Mouse (Mus musculus) neural tube, embryonic 13.5 days (tissue): ENCODE measurements around the gene Dock3. TPM values are rescaled to one million over a fixed set of nuclear protein-coding genes. Genes with fewer than 3 reads are reported as not detected.
"Not testable (repeated sequence)": the region's sequence is repeated elsewhere in the genome, so short reads cannot be mapped to it uniquely, and the experiment has no call there.

Source experiments
- ATAC-seq: fragments of 200-750 bp; cut with Nextera tagmentation; 2 replicates; pipeline ENCODE4 v1.8.0; 2017; ENCODE audit warnings: low read depth, mild to moderate bottlenecking, moderate TSS enrichment, moderate library complexity
- H3K27ac ChIP-seq: fragments of 300-500 bp; sonication (generic); replicated peaks from 2 replicates; pipeline ENCODE4 v1.5.1; 2015; ENCODE audit warnings: moderate library complexity, mild to moderate bottlenecking, inconsistent platforms
- H3K27me3 ChIP-seq: fragments of 300-500 bp; sonication (generic); 2 replicates; pipeline ENCODE4 v1.6.1; 2015; ENCODE audit warnings: mild to moderate bottlenecking, inconsistent platforms
- H3K36me3 ChIP-seq: fragments of 300-500 bp; sonication (generic); 2 replicates; pipeline ENCODE4 v1.6.1; 2015; ENCODE audit warnings: mild to moderate bottlenecking, inconsistent platforms
- H3K4me1 ChIP-seq: fragments of 300-500 bp; sonication (generic); replicated peaks from 2 replicates; pipeline ENCODE4 v1.6.1; 2015; ENCODE audit warnings: inconsistent platforms
- H3K4me2 ChIP-seq: fragments of 300-500 bp; sonication (generic); 2 replicates; pipeline ENCODE4 v1.6.1; 2015; ENCODE audit warnings: inconsistent platforms, mild to moderate bottlenecking, moderate library complexity
- H3K4me3 ChIP-seq: fragments of 300-500 bp; sonication (generic); 2 replicates; pipeline ENCODE4 v1.5.1; 2015; ENCODE audit warnings: mild to moderate bottlenecking, inconsistent platforms
- H3K9ac ChIP-seq: fragments of 300-500 bp; sonication (generic); 2 replicates; pipeline ENCODE4 v1.6.1; 2015; ENCODE audit warnings: moderate library complexity, mild to moderate bottlenecking, inconsistent platforms
- H3K9me3 ChIP-seq: fragments of 300-500 bp; sonication (generic); 2 replicates; pipeline ENCODE4 v1.6.1; 2016; ENCODE audit warnings: inconsistent platforms
- WGBS: fragments of 180-500 bp; shearing (Covaris S2); methylation state at CpG from one replicate; pipeline ENCODE4 v1.1.7; 2015; 5-methylcytosine and 5-hydroxymethylcytosine counted together
- polyA plus RNA-seq: library from polyadenylated mRNA; unstranded; fragments of >200 nt; fragmentation: Nextera tagmentation; extraction: Ambion mirVana; gene quantifications from 2 replicates; pipeline ENCODE4 v1.2.1, GENCODE M21; 2015

Dock3 gene
- polyA plus RNA-seq, 1 experiment from 2014 or later: 14.6 TPM

DNA sequence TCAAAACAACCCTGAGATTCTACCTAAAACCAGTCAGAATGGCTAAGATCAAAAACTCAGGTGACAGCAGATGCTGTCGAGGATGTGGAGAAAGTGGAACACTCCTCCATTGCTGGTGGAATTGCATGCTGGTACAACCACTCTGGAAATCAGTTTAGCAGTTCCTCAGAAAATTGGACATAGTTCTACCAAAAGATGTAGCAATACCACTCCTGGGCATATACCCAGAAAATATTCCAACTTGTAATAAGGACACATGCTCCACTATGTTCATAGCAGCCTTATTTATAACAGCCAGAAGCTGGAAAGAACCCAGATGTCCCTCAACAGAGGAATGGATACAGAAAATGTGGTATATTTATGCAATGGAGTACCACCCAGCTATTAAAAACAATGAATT lies 56.9 kb downstream of the Dock3 start:
- not testable (repeated sequence) for H3K4me2 ChIP-seq, H3K9me3 ChIP-seq, H3K4me1 ChIP-seq, H3K4me3 ChIP-seq, H3K36me3 ChIP-seq, H3K27me3 ChIP-seq, ATAC-seq, H3K27ac ChIP-seq, H3K9ac ChIP-seq
- 88% methylated on average over 1 of the region's 1 CpGs for WGBS

DNA sequence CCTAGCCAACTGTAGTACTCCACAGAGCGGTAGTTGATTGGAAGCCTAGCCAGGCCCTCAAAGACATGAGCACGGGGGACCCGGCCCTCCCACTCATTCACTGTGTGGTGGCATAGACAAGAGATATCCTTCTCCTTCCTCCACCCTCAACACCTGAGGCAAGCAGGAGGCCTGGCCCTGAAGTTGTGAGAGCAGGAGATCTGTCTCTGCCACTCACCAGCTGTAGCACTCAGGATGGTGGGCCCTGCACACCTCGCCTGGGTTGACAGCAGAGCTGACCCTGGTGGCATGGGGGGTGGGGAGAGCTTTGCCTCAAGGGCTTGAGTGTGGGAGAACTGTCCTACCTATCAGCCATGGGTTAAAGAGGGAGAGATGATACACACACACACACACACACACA lies 65.9 kb downstream of the Dock3 start:
- Histone ChIP-seq H3K9me3 (no peaks in the 10 kb centered on the region), H3K27ac (no peak overlapping the region), H3K4me3 (no peak overlapping the region), H3K36me3 (no peaks in the 10 kb centered on the region), H3K27me3 (no peaks in the 10 kb centered on the region), H3K4me2 (no peak overlapping the region), H3K9ac (no peak overlapping the region), H3K4me1 (no peaks in the 10 kb centered on the region)
- WGBS: 91% methylated on average over 4 of the region's 4 CpGs
- ATAC-seq: no peak

DNA sequence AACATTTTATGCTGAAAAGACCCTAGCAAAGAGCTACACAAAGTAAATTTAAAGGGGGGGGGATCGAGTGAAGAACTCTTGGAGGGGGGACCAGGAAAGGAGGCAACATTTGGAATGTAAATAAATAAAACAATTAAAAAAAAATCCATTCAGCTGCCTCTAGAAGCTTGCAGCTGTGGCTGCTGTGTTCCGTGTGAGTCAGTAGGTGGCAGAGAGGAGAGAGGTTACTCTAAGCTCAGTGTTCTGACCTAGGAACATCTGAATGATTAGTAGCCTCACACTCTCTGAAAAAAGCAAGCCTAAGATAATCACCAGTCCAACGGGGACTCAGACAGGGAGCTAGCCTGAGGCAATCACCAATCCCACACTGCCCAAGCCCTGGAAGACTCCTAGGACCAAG lies 66.9 kb downstream of the Dock3 start:
- H3K4me1 ChIP-seq: no peaks in the 10 kb centered on the region
- ATAC-seq: no peak
- no peaks in the 10 kb centered on the region for H3K27me3 ChIP-seq
- no peak overlapping the region for H3K9ac ChIP-seq
- no peaks in the 10 kb centered on the region for H3K36me3 ChIP-seq
- no peak overlapping the region for H3K4me2 ChIP-seq
- H3K27ac ChIP-seq: no peak overlapping the region
- H3K9me3 ChIP-seq: no peaks in the 10 kb centered on the region
- WGBS: 24% methylated on average over 3 of the region's 3 CpGs
- H3K4me3 ChIP-seq: no peak overlapping the region

- not testable (repeated sequence) for H3K27ac ChIP-seq, H3K4me1 ChIP-seq, H3K9ac ChIP-seq, H3K27me3 ChIP-seq, H3K4me3 ChIP-seq, H3K4me2 ChIP-seq, H3K9me3 ChIP-seq, ATAC-seq, H3K36me3 ChIP-seq
- whole genome bisulfite sequencing: 89% methylated on average over 4 of the region's 4 CpGs
Observed at GRCm38 (mm10) chr9:107156388-107156787, 75.3 kb downstream of the Dock3 start.

DNA sequence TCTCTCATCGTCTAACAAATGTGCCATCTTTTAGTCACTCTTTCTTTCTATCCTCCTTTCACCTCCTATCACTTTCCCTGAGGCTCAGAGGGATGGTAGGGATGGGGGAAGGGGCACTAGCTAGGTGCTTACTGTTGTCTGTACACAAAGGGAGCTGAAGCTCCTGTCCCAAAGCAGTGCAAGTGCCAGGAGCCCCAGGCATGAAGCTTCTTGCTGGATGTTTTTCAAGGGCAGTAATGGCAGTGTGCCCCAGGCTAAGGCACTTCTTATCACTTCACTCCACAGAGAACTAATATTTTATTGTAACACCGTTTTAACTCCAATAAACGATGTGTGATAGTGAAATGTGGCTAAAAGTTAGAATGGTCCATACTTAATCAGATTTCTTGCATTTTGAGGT lies 118.9 kb downstream of the Dock3 start:
- H3K4me2 ChIP-seq: no peak overlapping the region
- no peak overlapping the region for H3K4me3 ChIP-seq
- no peak for ATAC-seq
- H3K36me3 ChIP-seq: no peaks in the 10 kb centered on the region
- no peaks in the 10 kb centered on the region for H3K27me3 ChIP-seq
- no peak overlapping the region for H3K9ac ChIP-seq
- WGBS: 82% methylated on average over 3 of the region's 3 CpGs
- no peaks in the 10 kb centered on the region for H3K9me3 ChIP-seq
- no peaks in the 10 kb centered on the region for H3K4me1 ChIP-seq
- no peak overlapping the region for H3K27ac ChIP-seq

DNA sequence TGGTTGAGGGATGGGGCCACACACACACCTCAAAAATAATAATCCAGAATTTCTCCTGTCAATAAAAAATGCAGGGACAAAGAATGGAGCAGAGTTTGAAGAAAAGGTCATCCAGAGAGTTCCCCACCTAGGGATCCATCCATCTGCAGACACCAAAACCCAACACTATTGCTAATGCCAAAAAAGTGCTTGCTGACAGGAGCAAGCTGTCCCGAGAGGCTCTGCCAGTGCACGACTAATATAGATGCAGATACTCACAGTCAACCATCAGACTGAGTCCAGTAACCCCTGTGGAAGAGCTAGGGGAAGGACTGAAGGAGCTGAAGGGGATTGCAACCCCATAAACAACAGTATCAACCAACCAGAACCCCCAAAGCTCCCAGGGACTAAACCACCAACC lies 119.7 kb downstream of the Dock3 start:
- no peak overlapping the region for H3K4me3 ChIP-seq
- no peaks in the 10 kb centered on the region for H3K4me1 ChIP-seq
- H3K36me3 ChIP-seq: no peaks in the 10 kb centered on the region
- no peak overlapping the region for H3K4me2 ChIP-seq
- 69% methylated on average over 2 of the region's 2 CpGs for WGBS
- H3K9me3 ChIP-seq: no peaks in the 10 kb centered on the region
- H3K27ac ChIP-seq: no peak overlapping the region
- H3K9ac ChIP-seq: no peak overlapping the region
- H3K27me3 ChIP-seq: no peaks in the 10 kb centered on the region
- ATAC-seq: no peak

GRCm38 (mm10) chr9:107099487-107099886 lies 132.2 kb downstream of the Dock3 start:
- ATAC-seq: no peak
- Histone ChIP-seq H3K4me2 (no peak overlapping the region), H3K9me3 (no peaks in the 10 kb centered on the region), H3K4me1 (no peaks in the 10 kb centered on the region), H3K4me3 (no peak overlapping the region), H3K27me3 (no peaks in the 10 kb centered on the region), H3K9ac (no peak overlapping the region), H3K36me3 (no peaks in the 10 kb centered on the region), H3K27ac (no peak overlapping the region)
- 87% methylated on average over 6 of the region's 6 CpGs for WGBS

DNA sequence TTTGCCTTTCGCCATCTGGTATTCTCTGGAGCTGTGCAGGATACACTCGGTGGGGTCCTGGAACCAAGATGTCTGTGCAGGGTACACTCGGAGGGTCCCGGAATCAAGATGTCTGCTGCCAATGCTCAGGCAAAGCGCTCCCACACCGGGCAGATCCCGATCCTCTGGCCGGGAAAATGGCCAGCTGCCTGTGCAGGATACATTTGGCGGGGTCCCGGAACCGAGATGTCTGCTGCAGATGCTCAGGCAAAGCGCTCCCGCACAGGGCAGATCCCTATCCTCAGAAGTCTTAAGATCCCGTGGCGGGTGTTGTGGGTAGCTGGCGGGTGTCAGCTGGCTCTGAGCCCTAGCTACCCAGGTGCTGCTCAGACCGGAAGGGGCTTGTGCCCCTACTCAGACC lies 142.3 kb downstream of the Dock3 start:
- ATAC-seq, H3K4me1 ChIP-seq, H3K4me3 ChIP-seq, H3K9ac ChIP-seq, H3K36me3 ChIP-seq, H3K27ac ChIP-seq, H3K27me3 ChIP-seq, H3K4me2 ChIP-seq, H3K9me3 ChIP-seq: not testable (repeated sequence)
- 79% methylated on average over 16 of the region's 17 CpGs for WGBS

GRCm38 (mm10) chr9:107087531-107087930 lies 144.2 kb downstream of the Dock3 start:
- H3K9me3 ChIP-seq: no peaks in the 10 kb centered on the region
- H3K27me3 ChIP-seq: no peaks in the 10 kb centered on the region
- H3K36me3 ChIP-seq: no peaks in the 10 kb centered on the region
- no peak overlapping the region for H3K4me3 ChIP-seq
- H3K9ac ChIP-seq: no peak overlapping the region
- no peak overlapping the region for H3K4me2 ChIP-seq
- no peaks in the 10 kb centered on the region for H3K4me1 ChIP-seq
- no peak overlapping the region for H3K27ac ChIP-seq
- no peak for ATAC-seq
- 89% methylated on average over 2 of the region's 2 CpGs for WGBS

GRCm38 (mm10) chr9:107037947-107038346 lies 193.8 kb downstream of the Dock3 start:
- Histone ChIP-seq H3K36me3 (no peaks in the 10 kb centered on the region), H3K27ac (no peak overlapping the region), H3K27me3 (no peaks in the 10 kb centered on the region), H3K4me1 (no peaks in the 10 kb centered on the region), H3K9ac (no peak overlapping the region), H3K4me3 (no peak overlapping the region), H3K9me3 (no peaks in the 10 kb centered on the region), H3K4me2 (no peak overlapping the region)
- no peak for ATAC-seq
- 92% methylated on average over 2 of the region's 2 CpGs for WGBS

- ATAC-seq: no peak
- Histone ChIP-seq H3K4me2 (no peak overlapping the region), H3K4me1 (no peaks in the 10 kb centered on the region), H3K9ac (no peak overlapping the region), H3K36me3 (0 out of 2 replicates have a peak, but pooled peaks cover 3% of the 10 kb centered on the region), H3K27ac (no peak overlapping the region), H3K4me3 (no peak overlapping the region), H3K9me3 (no peaks in the 10 kb centered on the region), H3K27me3 (no peaks in the 10 kb centered on the region)
- 79% methylated on average over 2 of the region's 2 CpGs for WGBS
Observed at GRCm38 (mm10) chr9:107027586-107027985, 204.1 kb downstream of the Dock3 start.

- H3K4me3 ChIP-seq: no peak overlapping the region
- no peaks in the 10 kb centered on the region for H3K4me1 ChIP-seq
- H3K4me2 ChIP-seq: no peak overlapping the region
- 73% methylated on average over 4 of the region's 4 CpGs for WGBS
- H3K36me3 ChIP-seq: no peaks in the 10 kb centered on the region
- H3K9ac ChIP-seq: no peak overlapping the region
- no peaks in the 10 kb centered on the region for H3K27me3 ChIP-seq
- H3K9me3 ChIP-seq: no peaks in the 10 kb centered on the region
- ATAC-seq: no peak
- no peak overlapping the region for H3K27ac ChIP-seq
Observed at GRCm38 (mm10) chr9:107009841-107010240, 221.9 kb downstream of the Dock3 start.

GRCm38 (mm10) chr9:107003187-107003586 lies 228.5 kb downstream of the Dock3 start:
- Histone ChIP-seq H3K9ac (no peak overlapping the region), H3K36me3 (no peaks in the 10 kb centered on the region), H3K4me2 (no peak overlapping the region), H3K9me3 (no peaks in the 10 kb centered on the region), H3K27ac (no peak overlapping the region), H3K4me3 (no peak overlapping the region), H3K27me3 (no peaks in the 10 kb centered on the region), H3K4me1 (no peaks in the 10 kb centered on the region)
- no peak for ATAC-seq
- 93% methylated on average over 2 of the region's 2 CpGs for WGBS
